18 mouse cellular contexts compared by ENCODE assay signal in the genomic region with DNA sequence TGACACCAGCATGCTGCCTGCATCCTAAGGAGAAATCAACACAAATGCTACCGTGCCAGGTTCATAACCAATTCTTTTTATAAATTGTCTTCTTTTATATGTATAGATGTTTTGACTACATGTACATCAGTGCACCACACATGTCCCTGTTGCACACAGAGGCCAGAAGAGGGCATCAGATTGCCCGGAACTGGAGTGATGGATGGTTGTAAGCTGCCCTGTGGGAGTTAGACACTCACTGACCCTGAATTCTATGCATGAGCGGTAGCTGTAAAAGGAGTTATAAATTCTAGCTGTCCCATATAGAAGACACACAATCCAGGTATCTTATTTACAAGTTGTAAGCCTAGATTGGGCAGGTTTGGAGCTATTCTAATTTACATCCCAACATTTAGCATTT.
A peak's percentile ranks its signal among the peaks of the same experiment; 100 is the strongest.
DNase-seq lines count a peak whose midpoint lies in the region; ATAC-seq and TF ChIP-seq lines count a peak whose summit lies in the region.
"Had no signal": no experiment of that assay in that cellular context is flagged by ENCODE, and none has a peak within 500 bp of the region (broad histone marks: within the 10 kb centered on the region; RNA-seq: fewer than 3 reads in every experiment).

No protein-coding gene starts in this region.

- DNase-seq in gastrocnemius, adult 2 months, result no peak
- DNase-seq in gastrocnemius, postnatal 36 days, result no peak
- DNase-seq in kidney, postnatal 0 days (ENCODE audit: low spot score), result peak; percentile 69
- no peak for DNase-seq in kidney, postnatal 10 days
- DNase-seq in CH12.LX (ENCODE audit: extremely low read depth), result peak; percentile 8
- DNase-seq in Patski (ENCODE audit: low read depth, low spot score), result no peak
- no peak for DNase-seq in cerebellum, postnatal 4 days (ENCODE audit: low spot score in 2 of 2)
- DNase-seq: gastrocnemius, postnatal 25 days; kidney, adult 9 months; layer of hippocampus, postnatal 36 days; right cerebral cortex, postnatal 14 days had no signal

- no peak overlapping the region for H3K9ac ChIP-seq in kidney, postnatal 0 days (ENCODE audit: low read depth, low read length)
- no peak overlapping the region for H3K9ac ChIP-seq in CH12.LX (ENCODE audit: insufficient read depth, low read depth)
- H3K9ac ChIP-seq: heart, embryonic 15.5 days; hindbrain, embryonic 15.5 days; liver, embryonic 15.5 days; neural tube, embryonic 15.5 days had no signal

- POLR2A ChIA-PET in Patski (lab: Charles Lee), result no interaction called here

- ATAC-seq in kidney, postnatal 0 days (replicated peaks; ENCODE audit: low FRiP score, low read depth), result no peak
- no peak for ATAC-seq in Patski
- no peak for ATAC-seq in frontal cortex, adult (ENCODE audit: low TSS enrichment)
- ATAC-seq: forebrain, embryonic 16.5 days had no signal

- no peak overlapping the region for H3K4me2 ChIP-seq in kidney, postnatal 0 days (ENCODE audit: low read length)
- H3K4me2 ChIP-seq in CH12.LX (ENCODE audit: insufficient read depth, low read depth, poor library complexity, severe bottlenecking), result no peak overlapping the region
- H3K4me2 ChIP-seq: heart, embryonic 15.5 days; hindbrain, embryonic 15.5 days; liver, embryonic 15.5 days; neural tube, embryonic 15.5 days had no signal

- no peak overlapping the region for H3K4me3 ChIP-seq in gastrocnemius, adult 2 months
- H3K4me3 ChIP-seq in kidney, postnatal 0 days (replicated peaks; ENCODE audit: low read depth, low read length), result no peak overlapping the region
- no peak overlapping the region for H3K4me3 ChIP-seq in CH12.LX (replicated peaks in 1 of 3; ENCODE audit: low read depth in 2 of 3, low read length in 2 of 3, poor library complexity in 1 of 3)
- H3K4me3 ChIP-seq: heart, embryonic 15.5 days; hindbrain, embryonic 15.5 days; liver, embryonic 15.5 days; neural tube, embryonic 15.5 days had no signal

- TF ChIP-seq CTCF in gastrocnemius, adult 2 months (IDR thresholded peaks at IDR 0.05), result peak; percentile 31; the same call in 1 of the 2 replicates
- peak; percentile 54 for TF ChIP-seq CTCF in kidney, postnatal 0 days (IDR thresholded peaks at IDR 0.05; ENCODE audit: low read depth)
- TF ChIP-seq CTCF in CH12.LX (conservative IDR thresholded peaks at IDR 0.05 in 1 of 2, IDR thresholded peaks at IDR 0.05 in 1 of 2; ENCODE audit: low read depth in 2 of 2, low read length in 2 of 2), result peak in 1 of 2 experiments; percentile 34; a peak in 2 of 4 replicates
- peak; percentile 45 for TF ChIP-seq CTCF in Patski (IDR thresholded peaks at IDR 0.05)

- H3K4me1 ChIP-seq in kidney, postnatal 0 days (replicated peaks; ENCODE audit: insufficient read depth, low read length), result peaks cover 4% of the 10 kb centered on the region; the same call in 1 of the 2 replicates
- no peaks in the 10 kb centered on the region for H3K4me1 ChIP-seq in CH12.LX (ENCODE audit: control insufficient read depth in 1 of 2, insufficient read depth in 2 of 2)
- H3K4me1 ChIP-seq: hindbrain, embryonic 15.5 days; liver, embryonic 15.5 days had no signal

- H3K27ac ChIP-seq in gastrocnemius, adult 2 months, result no peak overlapping the region
- H3K27ac ChIP-seq in kidney, postnatal 0 days, result no peak overlapping the region
- H3K27ac ChIP-seq in CH12.LX (ENCODE audit: insufficient read depth, low read depth), result no peak overlapping the region
- H3K27ac ChIP-seq: heart, embryonic 15.5 days; hindbrain, embryonic 15.5 days; liver, embryonic 15.5 days; macrophage; neural tube, embryonic 15.5 days had no signal

- peak; percentile 18; the same call in 1 of the 2 replicates for TF ChIP-seq RAD21 in CH12.LX (IDR thresholded peaks at IDR 0.05; ENCODE audit: low read depth, low read length)

- CTCF ChIA-PET in Patski (lab: Charles Lee), result interaction anchor here (0.8 to 1.0 kb wide), 2 partner anchors 10 to 29 kb away, joined by 3 read pairs; no protein-coding TSS in a partner anchor

- intact Hi-C loops in gastrocnemius, adult 2 months (cut with DNase I), result loop anchor here (10.0 kb wide), 1 partner anchor 370 kb away; no protein-coding TSS in a partner anchor
- intact Hi-C loops in gastrocnemius, postnatal 36 days (cut with DNase I), result loop anchor here (5.0 kb wide), 1 partner anchor 113 kb away; no protein-coding TSS in a partner anchor

- dilution Hi-C loops in CH12.LX (cut with MboI; ENCODE audit: extremely low pct_ligation_motif_present, extremely low pct_unique_long_range_greater_than_20kb, low sequenced_read_pairs), result no loop called here

- TF ChIP-seq POLR2A in CH12.LX (IDR thresholded peaks at IDR 0.05; ENCODE audit: low read depth, low read length), result no peak

- WGBS in kidney, postnatal 0 days, result 43% methylated on average over 3 of the region's 3 CpGs

- in situ Hi-C loops in CH12.LX (cut with MboI; ENCODE audit: low pct_ligation_motif_present, low pct_unique_long_range_greater_than_20kb, low sequenced_read_pairs) (no loop called here), Patski (cut with MboI; ENCODE audit: low pct_unique_long_range_greater_than_20kb) (no loop called here)

- TF ChIP-seq EP300 in CH12.LX (IDR thresholded peaks at IDR 0.05; ENCODE audit: low read length), result no peak

- no peaks in the 10 kb centered on the region for H3K27me3 ChIP-seq in kidney, postnatal 0 days (ENCODE audit: insufficient read depth, low read length)
- H3K27me3 ChIP-seq in CH12.LX (replicated peaks) (no peaks in the 10 kb centered on the region), Patski (no peaks in the 10 kb centered on the region)
- H3K27me3 ChIP-seq: heart, embryonic 15.5 days; hindbrain, embryonic 15.5 days; liver, embryonic 15.5 days; neural tube, embryonic 15.5 days had no signal

- no peaks in the 10 kb centered on the region for H3K79me2 ChIP-seq in CH12.LX (replicated peaks; ENCODE audit: control insufficient read depth, extremely low read depth, insufficient read depth, poor library complexity, severe bottlenecking)

- H3K9me3 ChIP-seq in kidney, postnatal 0 days (replicated peaks; ENCODE audit: low read length), result no peaks in the 10 kb centered on the region
- H3K9me3 ChIP-seq in CH12.LX (replicated peaks; ENCODE audit: low read length), result no peaks in the 10 kb centered on the region
- H3K9me3 ChIP-seq: heart, embryonic 15.5 days; hindbrain, embryonic 15.5 days; liver, embryonic 15.5 days; neural tube, embryonic 15.5 days had no signal

- 0 out of 2 replicates have a peak, but pooled peaks cover 4% of the 10 kb centered on the region for H3K36me3 ChIP-seq in kidney, postnatal 0 days (ENCODE audit: insufficient read depth, low read length)
- H3K36me3 ChIP-seq in CH12.LX (replicated peaks in 1 of 2; ENCODE audit: control insufficient read depth in 1 of 2, insufficient read depth in 1 of 2, low read length in 1 of 2), result peaks cover 12 to 50% of the 10 kb centered on the region in 2 experiments

TF ChIP-seq in CH12.LX, 34 proteins besides CTCF, POLR2A, EP300 and RAD21:
- TF ChIP-seq JUN (IDR thresholded peaks at IDR 0.05; ENCODE audit: insufficient read depth, low read depth, low read length), result no peak
- peak; percentile 33; the same call in 1 of the 2 replicates for TF ChIP-seq SMC3 (IDR thresholded peaks at IDR 0.05; ENCODE audit: low read depth, low read length)
- no peak for TF ChIP-seq RCOR1 (conservative IDR thresholded peaks at IDR 0.05; ENCODE audit: low read depth, low read length)
- TF ChIP-seq USF2 (conservative IDR thresholded peaks at IDR 0.05; ENCODE audit: low read depth, low read length), result no peak
TF ChIP-seq in CH12.LX: peak in this region for 1.

Comparison
In these comparisons a context has a peak if more than half of its experiments do, and no peak if none do; other contexts are left out.
1. DNase-seq: peak in kidney, postnatal 0 days (single experiment) and CH12.LX (single experiment); none in gastrocnemius, adult 2 months (single experiment), gastrocnemius, postnatal 36 days (0 of 2), kidney, postnatal 10 days (single experiment), Patski (single experiment) and cerebellum, postnatal 4 days (0 of 2).